Mouse (Mus musculus) spleen, adult 18-20 months (tissue): ENCODE measurements around the gene B3gnt8.

Source experiments
- DNase-seq, 2 experiments: peaks; one replicate each; pipeline ENCODE4 v3.0.0; 2022; ENCODE audit warnings: mixed read lengths in 2 of 2

The B3gnt8 gene

DNA sequence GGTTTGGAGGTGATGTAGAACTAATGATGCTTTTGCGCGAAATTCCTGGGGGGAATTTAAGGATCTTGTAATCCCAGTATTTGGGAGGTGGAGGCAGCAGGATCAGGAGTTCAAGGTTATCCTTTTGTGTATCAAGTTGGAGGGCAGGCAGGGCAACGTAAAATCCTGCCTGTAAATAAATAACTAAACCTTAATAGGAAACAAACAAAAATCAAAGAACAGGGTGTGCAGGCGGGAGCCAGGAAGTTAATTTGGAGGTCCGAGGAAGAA is 6.8 kb upstream of the B3gnt8 start:
- DNase-seq, result no peak

DNA sequence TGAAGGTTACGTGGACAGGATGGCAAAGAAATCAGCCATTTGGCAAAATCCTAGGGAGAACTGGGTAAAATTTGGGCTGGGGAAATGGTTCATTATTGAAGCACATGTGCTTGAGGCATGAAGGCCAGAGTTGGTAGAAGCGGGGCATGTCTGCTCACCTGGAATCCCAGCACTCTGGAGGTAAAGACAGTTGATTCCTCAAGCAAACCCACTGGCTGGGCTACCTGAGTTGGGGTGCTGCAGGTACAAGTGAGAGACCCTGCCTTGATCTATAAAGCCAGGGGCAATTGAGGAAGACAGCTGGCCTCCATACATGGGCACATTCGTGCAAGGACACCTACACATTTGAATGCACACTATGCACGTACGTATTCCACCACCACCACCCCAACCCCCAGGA is 6.4 kb upstream of the B3gnt8 start:
- DNase-seq, result no peak

DNA sequence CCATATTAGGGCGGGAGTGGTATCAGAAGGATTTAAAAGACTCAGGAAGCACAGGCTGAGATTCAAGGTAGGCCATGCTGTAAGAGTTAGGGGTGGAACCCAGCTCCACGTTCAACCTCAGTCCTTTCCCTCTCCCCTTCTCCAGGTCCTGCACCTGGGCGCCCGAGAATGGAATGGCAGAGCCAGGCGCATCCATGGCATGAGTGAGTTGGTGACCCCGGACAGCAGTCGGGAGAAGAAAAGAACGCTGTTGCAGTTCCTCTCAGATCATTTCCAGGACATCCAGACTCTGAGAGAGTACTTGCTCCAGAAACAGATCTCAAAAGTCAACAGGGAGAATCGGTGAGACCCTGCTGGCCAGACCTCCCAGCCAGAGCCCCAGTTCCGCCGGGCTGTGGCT is 5.7 kb upstream of the B3gnt8 start:
- no peak for DNase-seq

DNA sequence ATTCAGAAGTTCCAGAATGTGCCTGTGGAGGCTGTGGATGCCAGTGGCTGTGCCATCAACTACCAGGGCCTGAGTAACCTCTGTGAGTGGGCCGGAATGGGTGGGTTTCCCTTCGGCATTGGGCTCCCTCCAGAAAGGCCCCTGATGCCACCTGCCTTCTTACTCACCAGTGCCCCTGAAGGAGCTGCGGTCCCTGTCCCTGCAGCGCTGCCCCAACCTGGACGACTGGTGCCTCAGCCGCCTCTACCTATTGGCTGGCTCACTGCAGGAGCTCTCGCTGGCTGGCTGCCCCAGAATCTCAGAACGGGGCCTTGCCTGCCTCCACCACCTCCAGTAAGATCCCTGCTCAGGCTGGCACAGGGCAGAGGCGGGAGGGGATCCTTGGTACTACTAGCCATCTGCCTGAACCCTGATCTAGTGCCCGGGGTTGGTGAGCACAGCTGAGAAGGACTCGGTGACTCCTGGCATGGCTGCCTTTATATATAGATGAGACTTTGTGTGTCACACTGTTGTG is 2.5 kb upstream of the B3gnt8 start:
- DNase-seq, result no peak

DNA sequence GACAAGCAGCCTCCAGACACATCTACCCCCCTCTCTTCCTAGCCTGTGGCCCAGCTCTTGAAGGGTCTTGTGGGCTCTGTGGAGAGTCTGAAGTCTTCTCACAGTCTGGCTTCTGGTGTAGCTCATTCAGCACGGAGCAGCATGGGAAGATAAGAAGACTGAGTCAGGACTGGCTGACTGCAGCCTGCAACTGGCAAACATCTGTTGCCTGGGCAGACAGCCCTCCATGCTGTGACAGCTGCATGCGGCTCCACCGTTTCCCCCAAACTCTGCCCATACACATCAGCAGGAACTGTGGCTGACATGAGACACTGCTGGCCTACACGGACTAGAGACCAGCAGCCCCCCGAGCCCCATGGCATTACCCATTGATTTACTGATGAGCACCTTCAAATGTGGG is 1.6 kb upstream of the B3gnt8 start:
- DNase-seq, result no peak

DNA sequence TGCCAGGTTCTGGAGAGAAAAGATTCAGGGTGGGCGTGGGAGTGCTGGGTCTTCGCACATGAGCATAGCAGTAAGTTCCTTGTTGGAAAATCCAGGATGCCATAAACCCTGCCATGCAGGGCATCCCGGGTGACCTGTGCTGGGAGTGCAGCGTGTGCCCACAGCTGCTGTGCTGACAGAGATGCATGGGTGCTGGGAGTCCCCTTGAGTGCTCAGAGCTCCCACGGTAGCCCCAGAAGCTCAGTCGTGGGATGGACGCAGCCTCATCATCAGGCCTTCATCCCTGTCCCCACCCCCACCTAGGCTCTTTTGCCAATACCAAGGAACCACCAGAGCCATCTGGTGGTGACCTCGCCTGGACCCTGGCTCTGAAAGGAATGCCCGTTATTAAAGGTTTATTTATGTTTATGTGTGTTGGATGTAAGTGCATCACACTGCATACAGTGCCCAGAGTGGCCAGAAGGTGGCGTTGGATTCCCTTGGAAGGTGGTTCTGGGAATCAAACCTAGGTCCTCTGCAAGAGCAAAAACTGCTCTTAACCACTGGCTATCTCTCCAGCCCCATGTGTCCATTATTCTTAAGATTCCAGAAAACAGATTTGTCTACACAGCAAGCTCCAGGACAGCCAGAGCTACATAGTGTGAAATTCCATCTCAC is 732 bp upstream of the B3gnt8 start:
- peak in 1 of 2 experiments; percentile 63 for DNase-seq

DNA sequence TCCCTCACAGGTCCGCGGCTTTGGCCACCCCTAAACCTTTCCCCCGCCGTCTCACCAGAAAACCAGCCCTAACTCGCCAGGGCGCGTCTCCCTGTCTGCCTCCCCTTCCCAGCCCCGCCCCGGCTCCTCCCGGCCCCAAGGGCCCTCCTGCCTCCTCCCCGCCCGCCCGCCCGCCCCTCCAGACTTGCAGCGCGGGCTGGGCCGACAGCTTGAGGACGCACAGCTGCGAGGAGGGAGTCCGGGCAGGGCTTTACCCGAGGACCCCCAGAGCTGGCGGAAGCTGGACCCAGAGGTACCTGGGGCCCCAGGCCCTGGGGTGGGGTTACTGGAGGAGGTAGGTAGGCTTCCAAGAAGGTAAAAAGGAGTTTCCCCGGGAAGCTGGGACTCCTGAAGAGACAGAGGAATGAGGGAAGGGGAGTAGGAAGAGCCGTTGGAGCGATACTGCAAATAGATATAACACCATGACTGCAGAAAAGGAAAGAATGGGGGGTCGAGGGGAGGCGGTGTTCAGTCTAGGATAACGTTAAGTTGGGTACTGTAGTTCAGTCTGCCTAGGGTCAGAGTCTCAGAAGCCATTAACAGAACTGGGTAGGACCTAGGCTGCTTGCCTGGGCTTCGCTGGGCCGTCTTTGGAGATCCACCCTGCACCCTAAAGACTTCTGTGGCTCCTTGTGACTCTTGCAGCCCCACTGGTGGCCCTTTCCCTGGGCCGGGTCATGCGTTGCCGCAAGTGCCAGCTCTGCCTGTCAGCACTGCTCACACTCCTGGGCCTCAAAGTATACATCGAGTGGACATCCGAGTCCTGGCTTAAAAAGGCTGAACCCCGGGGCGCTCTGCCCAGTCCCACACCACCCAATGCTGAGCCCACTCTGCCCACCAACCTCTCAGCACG is 1.2 kb downstream of the B3gnt8 start:
- DNase-seq, result peak; percentile 60 to 71

DNA sequence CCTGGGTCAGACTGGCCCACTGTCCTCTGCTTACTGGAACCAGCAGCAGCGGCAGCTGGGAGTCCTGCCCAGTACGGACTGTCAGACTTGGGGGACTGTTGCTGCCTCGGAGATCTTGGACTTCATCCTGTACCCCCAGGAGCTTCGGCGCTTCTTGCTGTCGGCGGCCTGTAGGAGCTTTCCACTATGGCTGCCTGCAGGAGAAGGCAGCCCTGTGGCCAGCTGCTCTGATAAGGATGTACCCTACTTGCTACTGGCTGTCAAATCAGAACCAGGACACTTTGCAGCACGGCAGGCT is 1.8 kb downstream of the B3gnt8 start:
- no peak for DNase-seq

DNA sequence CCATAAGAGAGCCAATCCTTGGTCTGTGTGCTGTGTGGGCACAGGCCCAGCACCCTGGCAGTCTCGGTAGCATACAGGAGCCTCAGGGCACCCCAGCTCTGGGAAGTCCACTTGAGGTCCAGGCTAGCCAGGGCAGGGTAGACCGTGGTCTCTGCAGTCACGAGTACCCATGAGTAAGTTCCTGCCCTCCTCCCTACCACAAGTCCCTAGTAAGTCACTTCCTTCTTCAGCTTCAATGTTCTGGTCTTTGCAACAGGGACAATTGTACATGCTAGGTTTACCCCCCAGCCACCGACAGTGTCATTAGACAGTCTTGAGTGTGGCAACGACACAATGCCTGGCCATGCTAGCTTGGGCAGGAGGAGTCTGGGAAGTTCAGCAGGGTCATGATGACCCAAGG is 6.2 kb downstream of the B3gnt8 start:
- no peak for DNase-seq

DNA sequence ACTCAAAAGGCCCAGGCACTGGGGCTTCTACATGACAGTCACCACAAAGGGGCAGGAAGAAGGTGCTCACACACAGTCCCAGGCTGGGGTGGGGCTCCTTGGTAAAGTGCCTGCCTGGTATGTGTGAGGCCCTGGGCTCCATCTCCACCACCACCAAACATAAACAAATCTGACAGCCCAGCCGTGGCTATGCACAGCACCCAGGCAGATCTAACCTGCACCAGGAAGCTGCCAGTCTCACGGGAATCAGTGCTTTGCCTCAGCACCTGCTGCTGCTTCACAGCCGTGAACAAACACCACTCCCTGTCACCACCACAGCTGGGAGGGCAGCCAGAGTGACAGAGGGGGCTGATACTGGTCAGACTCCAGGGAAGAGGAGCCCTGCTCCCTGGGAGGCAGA is 9.9 kb downstream of the B3gnt8 start:
- peak; percentile 67 to 80 for DNase-seq

DNA sequence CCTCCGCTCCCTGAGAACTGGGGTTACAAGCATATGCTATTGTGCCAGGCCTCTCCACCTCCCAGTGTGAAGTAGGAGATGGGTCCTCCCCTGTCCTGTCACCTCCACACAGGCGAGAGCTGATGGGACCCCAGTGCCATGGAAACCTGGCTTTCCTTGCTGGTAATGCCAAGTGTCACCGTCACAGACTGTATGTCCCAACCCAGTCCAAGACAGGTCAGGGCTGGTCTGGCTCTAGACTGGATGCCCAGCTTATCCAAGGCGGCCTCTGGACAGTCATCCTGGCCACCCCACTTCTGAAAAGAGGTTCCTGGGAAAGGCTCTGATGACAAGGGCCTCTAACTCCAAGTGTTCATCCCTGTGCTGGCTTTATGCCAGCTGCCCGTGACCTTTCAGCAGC is 10.6 kb downstream of the B3gnt8 start:
- DNase-seq, result no peak

DNA sequence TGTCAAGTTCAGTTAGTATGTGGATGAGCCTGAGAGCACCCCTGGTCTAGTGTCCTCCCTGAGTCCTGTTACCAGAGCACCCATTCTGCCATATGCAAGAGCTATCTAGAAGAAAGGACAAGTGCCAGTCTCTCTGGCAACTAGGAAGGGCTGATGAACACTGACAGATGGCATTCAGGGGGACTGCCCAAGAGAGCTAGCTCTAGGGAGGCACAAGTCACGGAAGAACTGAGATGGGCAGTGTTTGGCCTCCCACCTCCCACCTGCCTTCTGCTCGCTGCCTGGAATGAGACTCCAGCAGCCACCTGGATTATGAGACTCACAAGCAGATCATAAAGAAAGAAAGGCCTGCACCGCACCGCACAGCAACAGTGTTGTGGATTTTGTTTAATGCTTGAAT is 13.3 kb downstream of the B3gnt8 start:
- no peak for DNase-seq

DNA sequence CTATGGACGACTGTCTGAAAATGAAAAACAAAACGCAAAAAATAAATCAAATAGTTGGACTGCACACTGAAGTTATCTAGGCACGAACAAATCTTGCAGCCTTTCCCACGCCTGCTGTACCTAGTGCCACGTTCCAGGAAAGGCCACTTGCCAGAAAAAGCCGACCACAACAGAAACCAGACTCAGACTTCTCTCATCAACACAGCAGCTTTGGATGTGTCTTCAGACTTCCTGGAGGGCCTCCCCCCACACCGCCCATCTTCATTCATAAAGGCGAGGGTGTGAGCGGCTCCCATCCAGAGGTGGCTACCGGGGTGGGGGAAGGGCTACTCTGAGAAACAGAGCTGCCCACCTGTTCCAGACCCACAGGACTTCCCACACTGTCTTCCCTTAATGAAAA is 17.7 kb downstream of the B3gnt8 start:
- DNase-seq, result no peak

DNA sequence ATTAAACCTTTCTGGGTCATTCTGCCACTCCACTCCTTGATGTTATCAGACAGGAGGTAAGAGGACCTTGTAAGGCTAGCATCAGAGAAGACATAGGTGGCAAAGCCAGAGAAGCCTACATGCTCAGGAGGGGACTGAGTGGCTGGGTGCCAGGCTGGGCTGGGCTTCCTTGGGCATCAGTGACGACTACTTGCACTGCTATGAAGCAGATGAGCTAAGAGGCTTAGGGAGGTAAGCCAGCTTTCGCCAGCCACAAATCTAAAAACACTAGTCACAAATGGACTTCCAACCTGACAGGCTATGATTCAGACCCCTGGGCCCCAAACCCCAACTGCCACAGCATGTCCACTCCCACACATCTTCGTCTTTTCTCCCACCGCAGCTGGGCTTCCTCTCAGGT is 18.2 kb downstream of the B3gnt8 start:
- no peak for DNase-seq

DNA sequence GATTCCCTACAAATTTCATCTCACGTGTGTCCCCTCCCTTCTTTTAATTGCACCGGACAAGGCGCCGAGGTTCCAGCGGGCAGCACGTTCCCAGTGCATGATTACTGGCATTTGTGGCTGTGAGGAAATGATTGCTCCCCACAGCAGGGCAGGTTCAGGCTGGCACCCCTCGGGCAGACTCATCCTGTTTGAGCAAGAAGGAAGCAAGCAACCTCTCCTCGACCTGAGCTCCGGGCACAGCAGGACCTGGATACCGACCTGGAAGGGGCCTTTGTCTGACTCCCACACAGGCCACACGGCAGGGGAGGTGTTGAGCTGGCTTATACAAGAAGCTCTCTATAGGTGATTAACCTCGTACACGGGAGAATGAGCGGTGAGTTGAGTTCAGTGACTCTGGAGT is 18.6 kb downstream of the B3gnt8 start:
- DNase-seq, result no peak

DNA sequence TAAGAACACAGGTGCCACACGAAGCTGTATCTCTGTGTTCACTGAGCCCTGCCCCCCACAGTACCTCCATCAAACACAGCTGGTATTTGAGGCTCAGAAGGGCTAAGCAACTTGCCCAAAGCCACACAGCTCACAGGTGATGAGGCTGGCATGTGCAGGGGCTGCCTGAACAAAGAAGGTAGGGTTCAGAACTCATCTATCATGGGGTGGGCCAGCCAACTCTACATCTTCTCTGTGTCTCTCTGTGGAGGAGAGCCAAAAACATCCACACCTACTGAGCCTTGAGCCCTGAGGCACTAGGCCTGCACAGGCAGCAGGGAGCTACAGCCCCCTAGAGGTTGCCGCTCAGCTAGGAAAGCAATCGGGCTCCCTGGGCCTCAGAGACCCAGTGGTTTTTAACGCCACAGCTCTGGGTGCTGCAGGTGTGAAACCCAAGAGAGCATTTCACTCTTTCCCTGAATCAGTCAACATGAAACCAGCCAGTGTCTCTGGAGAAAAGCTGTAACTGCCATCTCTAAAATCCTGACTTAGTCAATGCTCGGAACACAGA is 21.2 kb downstream of the B3gnt8 start:
- DNase-seq, result peak; percentile 64 to 67

DNA sequence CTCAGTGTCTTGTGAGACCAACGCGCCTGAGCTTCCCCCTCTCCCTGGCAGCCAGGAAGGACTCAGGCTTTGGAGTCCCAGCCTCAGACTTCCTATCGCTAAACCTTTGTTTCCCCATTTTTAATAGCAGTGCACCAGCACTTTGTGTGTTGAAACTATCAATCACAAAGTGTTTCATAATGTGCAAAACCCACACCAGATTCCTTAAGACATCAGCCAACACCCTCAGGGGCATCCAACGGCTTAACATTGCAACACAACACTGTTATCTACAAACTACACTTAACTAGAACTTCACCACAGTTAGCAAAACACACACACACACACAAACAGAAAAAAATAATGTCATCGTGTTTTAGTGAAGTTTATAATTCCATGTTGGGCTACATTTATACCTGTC is 23.4 kb downstream of the B3gnt8 start:
- DNase-seq, result no peak

DNA sequence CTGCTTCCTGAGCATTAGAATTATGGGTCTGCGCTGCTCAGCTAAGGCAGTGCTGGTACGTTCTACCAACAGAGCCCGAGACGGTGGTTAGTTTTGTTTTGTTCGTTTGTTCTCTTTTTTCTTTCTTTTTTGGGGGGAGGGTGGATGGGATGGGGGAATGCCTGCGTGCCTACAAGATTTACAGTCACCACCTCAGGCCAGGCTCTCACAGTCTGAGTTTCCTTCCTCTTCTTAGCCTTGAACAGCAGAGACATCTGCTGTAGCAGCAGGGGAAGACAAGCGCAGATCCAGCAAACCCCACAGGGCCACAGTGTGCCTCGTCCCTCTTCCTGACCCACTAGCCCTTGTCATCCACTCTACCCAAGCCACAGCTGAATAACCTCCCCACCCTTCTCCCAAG is 24.8 kb downstream of the B3gnt8 start:
- peak in 1 of 2 experiments; percentile 62 for DNase-seq

DNA sequence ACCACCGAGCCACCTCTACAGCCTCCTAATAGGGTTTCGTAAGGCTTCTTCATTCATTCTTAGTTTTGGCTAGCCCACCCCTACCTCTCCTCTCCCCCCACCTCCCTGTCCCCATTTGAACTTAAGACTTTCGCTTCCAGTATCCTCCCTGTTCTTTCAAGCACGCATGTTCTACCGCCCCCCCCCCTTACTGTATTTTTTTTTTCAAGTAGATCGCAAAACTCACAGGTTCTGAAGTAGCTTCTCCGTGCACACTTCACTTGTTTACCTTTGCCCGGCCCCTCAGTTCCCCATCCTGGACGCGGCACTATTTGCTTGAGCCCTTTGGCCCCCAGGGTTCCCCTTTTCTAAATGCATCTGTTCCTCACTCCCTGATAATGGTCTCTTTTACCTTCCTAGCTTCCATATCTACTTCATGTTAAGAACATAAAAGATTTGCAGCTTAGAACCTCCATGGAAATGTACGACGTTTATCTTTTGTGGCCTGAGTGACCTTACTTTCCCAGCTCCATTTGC is 25.8 kb downstream of the B3gnt8 start:
- peak in 1 of 2 experiments; percentile 48 for DNase-seq

DNA sequence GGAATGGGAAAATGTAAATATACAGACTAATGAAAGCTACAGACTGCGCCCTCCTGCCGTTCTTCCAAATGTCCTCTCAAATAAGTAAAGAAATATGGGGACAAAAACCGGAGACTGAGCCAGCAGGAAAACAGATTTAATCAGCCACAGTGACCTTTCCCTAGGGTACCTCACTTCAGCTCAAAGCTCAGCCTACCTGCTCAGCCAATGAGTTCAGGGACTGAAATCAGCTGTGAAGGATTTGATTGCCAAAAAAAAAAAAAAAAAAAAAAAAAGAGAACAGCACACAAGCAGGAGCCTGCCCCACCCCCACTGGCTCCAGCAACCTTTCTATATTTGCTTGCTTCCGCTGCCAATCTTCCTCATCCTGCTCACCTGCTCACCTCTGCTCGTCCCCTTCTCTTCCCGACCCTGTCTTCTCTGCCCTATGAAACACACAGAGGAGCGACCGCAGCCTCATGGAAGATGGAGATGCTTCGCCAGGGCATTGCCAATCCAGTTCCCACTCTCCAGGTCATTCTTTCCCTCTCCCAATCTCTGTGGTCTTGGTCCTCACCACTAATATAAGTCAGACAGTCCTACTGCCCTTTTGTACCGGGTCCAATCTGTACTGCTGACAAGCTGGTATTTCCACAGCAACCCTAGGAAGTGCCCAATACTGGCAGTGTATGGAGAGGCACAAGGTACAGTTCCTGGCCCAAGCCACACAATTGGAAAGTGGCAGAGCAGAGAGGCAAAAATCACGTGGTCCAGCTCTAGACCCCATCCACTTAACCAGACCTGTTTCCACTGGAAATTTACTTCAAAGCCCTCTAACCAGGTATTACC is 29.4 kb downstream of the B3gnt8 start:
- no peak for DNase-seq

DNA sequence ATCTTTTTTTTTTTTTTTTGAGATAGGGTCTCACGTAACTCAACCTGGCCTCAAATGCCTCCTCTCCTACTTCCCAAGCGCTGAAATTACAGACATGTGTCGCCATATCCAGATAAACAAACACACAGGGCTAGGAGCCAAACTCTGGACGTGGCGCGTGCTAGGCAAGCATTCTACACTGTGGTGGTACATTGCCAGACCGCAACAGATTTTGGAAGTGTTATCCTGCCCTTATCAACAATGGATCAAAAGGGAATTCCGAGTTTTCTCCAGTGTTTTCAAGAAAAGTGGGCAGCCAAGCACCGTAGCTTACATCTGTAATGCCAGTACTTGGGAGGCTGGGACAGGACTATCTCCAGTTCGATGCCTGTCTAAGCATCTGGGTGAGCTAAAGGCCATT is 31.3 kb downstream of the B3gnt8 start:
- DNase-seq, result no peak

DNA sequence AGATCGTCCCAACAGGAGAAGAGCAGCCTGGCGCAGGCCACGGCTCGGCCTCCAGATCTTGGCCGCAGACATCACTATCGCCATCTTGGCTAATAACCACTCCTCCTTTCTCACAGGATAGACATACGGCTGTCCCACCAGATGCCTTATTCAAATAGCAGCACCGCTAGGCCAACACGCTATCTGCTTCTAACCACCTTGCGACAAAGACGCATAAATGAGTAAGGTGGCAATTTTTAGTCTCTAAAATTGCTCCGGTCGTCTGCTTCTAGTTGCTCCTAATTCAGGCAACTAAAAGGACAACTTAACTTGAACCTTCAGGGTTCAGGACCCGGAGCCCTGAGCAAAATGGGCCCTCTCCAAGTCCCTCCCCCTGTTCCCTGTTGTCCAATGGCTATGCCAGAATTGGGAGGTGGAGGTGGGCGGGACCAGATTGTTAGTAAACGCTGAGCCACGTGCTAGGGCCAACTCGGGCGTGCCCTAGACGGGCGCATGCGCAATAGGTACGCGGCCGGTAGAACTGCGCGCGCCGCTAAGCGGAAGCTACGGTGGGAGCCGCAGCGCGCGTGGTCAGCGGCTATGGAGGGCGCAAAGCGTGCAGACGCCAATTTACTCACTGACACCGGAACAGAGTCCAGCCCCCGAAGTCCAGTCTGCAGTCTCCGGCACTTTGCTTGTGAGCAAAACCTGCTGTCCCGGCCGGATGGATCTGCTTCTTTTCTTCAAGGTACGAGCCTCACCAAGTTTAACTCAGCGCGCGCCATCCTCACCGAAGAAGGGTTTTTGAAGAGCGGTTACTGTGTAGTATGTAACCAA is 32.4 kb downstream of the B3gnt8 start, which contains the start of the genes Bckdha and Exosc5:
TSS of gene Bckdha (minus strand) at position 325 of the 816 bp plus-strand sequence.
TSS of gene Exosc5 (plus strand) at position 508 of the 816 bp plus-strand sequence.
- peak; percentile 96 to 98 for DNase-seq
